In genomic region chr11:117257266-117257665, GRCm38 (mm10) we compare ENCODE assay signal across 27 mouse cellular contexts.
"Had no signal": no experiment of that assay in that cellular context is flagged by ENCODE, and none has a peak within 500 bp of the region (broad histone marks: within the 10 kb centered on the region; RNA-seq: fewer than 3 reads in every experiment).

No protein-coding gene starts in this region.

- H3K4me1 ChIP-seq: liver, embryonic 15.5 days had no signal

- DNase-seq: gastrocnemius, adult 2 months; gastrocnemius, postnatal 10 days; gastrocnemius, postnatal 25 days; heart, adult 18-20 months; heart, postnatal 14 days; heart, postnatal 36 days; kidney, adult 11 months; kidney, adult 2 months; kidney, adult 9 months; kidney, postnatal 14 days; kidney, postnatal 36 days; liver; liver, embryonic 13.5 days; liver, postnatal 0 days had no signal

- H3K4me3 ChIP-seq: gastrocnemius, adult 2 months; heart, embryonic 13.5 days; heart, embryonic 15.5 days; hindbrain, embryonic 13.5 days; hindbrain, embryonic 15.5 days; kidney, embryonic 15.5 days; layer of hippocampus, adult 2 months; left cerebral cortex, adult 2 months; limb, embryonic 10.5 days; limb, embryonic 12.5 days; liver, embryonic 13.5 days; liver, embryonic 15.5 days had no signal

- H3K27ac ChIP-seq: heart, embryonic 13.5 days; heart, embryonic 15.5 days; hindbrain, embryonic 13.5 days; hindbrain, embryonic 15.5 days; hindbrain, postnatal 0 days; kidney, embryonic 15.5 days; kidney, postnatal 0 days; limb, embryonic 12.5 days; liver, embryonic 13.5 days; liver, embryonic 15.5 days had no signal

- ATAC-seq: hindbrain, postnatal 0 days; intestine, embryonic 16.5 days; liver, postnatal 0 days had no signal
